Mouse (Mus musculus) hindbrain, embryonic 13.5 days (tissue): Measurements from ENCODE around the gene Ces1d. TPM values are rescaled to one million over a fixed set of nuclear protein-coding genes. Genes with fewer than 3 reads are reported as not detected.
"Not testable (repeated sequence)": the region's sequence is repeated elsewhere in the genome, so short reads cannot be mapped to it uniquely, and the experiment has no call there.

Experiments
- ATAC-seq: fragments of 200-750 bp; cut with Nextera tagmentation; 2 replicates; pipeline ENCODE4 v1.8.0; 2017; ENCODE audit warnings: moderate TSS enrichment; ENCODE audit not compliant: low FRiP score
- H3K27ac ChIP-seq: fragments of 300-500 bp; sonication (generic); 2 replicates; pipeline ENCODE4 v1.5.1; 2015; ENCODE audit warnings: inconsistent platforms, mild to moderate bottlenecking, moderate library complexity
- H3K27me3 ChIP-seq: fragments of 300-500 bp; sonication (generic); 2 replicates; pipeline ENCODE4 v1.6.1; 2015; ENCODE audit warnings: mild to moderate bottlenecking, inconsistent platforms
- H3K36me3 ChIP-seq: fragments of 300-500 bp; sonication (generic); 2 replicates; pipeline ENCODE4 v1.6.1; 2015; ENCODE audit warnings: mild to moderate bottlenecking, inconsistent platforms
- H3K4me1 ChIP-seq: fragments of 300-500 bp; sonication (generic); replicated peaks from 2 replicates; pipeline ENCODE4 v1.6.1; 2015; ENCODE audit warnings: inconsistent platforms
- H3K4me2 ChIP-seq: fragments of 300-500 bp; sonication (generic); 2 replicates; pipeline ENCODE4 v1.6.1; 2015; ENCODE audit warnings: inconsistent platforms, mild to moderate bottlenecking, moderate library complexity
- H3K4me3 ChIP-seq: fragments of 300-500 bp; sonication (generic); 2 replicates; pipeline ENCODE4 v1.5.1; 2015; ENCODE audit warnings: mild to moderate bottlenecking, inconsistent platforms
- H3K9ac ChIP-seq: fragments of 300-500 bp; sonication (generic); 2 replicates; pipeline ENCODE4 v1.6.1; 2015; ENCODE audit warnings: mild to moderate bottlenecking, inconsistent platforms
- H3K9me3 ChIP-seq: fragments of 300-500 bp; sonication (generic); 2 replicates; pipeline ENCODE4 v1.6.1; 2016; ENCODE audit warnings: inconsistent platforms
- WGBS: fragments of 180-500 bp; shearing (Covaris S2); methylation state at CpG from one replicate; pipeline ENCODE4 v1.1.7; 2015; 5-methylcytosine and 5-hydroxymethylcytosine counted together
- polyA plus RNA-seq: library from polyadenylated mRNA; unstranded; fragments of >200 nt; fragmentation: Nextera tagmentation; extraction: Ambion mirVana; gene quantifications from 2 replicates; pipeline ENCODE4 v1.2.1, GENCODE M21; 2015

Gene Ces1d
- polyA plus RNA-seq = 0.21 and 0.26 TPM in 2 replicates

DNA sequence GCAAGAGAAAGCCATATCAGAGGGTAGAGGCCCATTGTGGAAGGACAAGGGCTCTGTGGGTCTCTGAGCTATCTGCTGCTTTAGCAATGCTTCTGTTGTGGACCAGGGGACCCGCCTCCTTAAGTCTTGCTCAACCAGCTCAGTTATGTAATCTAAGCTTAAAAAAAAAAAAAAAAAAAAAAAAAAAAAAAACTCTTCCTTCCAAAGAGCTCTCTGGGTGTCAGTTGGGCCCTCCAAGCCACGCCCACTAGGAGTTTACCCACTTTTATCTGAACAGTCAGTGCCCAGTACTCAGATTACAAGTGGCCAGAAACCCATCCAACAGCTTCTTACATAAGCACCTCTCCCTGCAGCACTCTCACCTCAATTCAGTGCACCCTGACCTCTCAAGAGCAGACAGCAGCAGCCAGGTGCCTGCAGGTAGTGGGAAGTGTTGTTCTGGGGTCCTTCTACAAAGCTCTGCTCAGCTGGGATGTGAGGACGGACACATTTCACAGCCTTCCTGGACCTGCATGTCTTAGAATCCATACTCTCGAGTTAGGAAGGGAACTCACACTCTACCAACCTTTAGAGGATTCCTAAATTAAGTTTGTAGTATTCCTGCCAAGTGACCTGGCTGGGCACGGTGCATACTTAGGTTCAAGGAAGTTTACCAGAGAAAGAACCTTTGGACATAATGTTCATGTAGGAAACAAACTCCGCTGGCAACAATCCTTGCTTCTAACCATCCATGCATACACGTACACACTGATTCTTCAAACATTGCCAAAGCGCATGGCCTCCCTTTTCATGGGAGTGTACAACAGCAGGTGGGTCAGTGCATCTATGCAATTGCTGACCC is at the start of gene Ces1d:
Gene Ces1d (minus strand): TSS at position 154 of the 841 bp plus-strand sequence.
- Histone ChIP-seq H3K4me1 (no peaks in the 10 kb centered on the region), H3K4me2 (no peak within 1 kb of the TSS), H3K9me3 (no peaks in the 10 kb centered on the region), H3K4me3 (no peak within 1 kb of the TSS), H3K36me3 (no peaks in the 10 kb centered on the region), H3K27ac (no peak within 1 kb of the TSS), H3K27me3 (no peaks in the 10 kb centered on the region), H3K9ac (no peak within 1 kb of the TSS)
- 81% methylated on average over 8 of the region's 8 CpGs for WGBS
- ATAC-seq = no peak

DNA sequence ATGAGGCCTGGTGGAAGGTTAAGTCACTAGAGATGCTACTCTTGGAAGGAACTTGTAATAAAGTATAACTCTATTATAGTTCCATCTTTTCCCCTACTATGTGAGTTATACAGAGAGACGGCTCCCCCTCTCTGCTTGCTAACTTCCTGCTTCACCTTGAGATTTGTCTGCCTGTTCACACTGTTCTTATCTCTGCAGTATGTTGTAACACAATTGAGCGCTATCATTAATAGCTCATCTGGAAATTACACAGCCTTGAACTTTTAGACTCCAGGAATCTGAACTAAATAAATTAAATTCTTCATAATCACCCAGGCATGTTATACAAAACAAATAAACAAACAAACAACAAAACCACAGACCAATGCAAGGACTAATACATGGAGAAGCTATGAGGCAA is 48.4 kb upstream of the Ces1d start:
- Histone ChIP-seq H3K27me3 (no peaks in the 10 kb centered on the region), H3K9me3 (no peaks in the 10 kb centered on the region), H3K36me3 (no peaks in the 10 kb centered on the region), H3K9ac (no peak overlapping the region), H3K4me1 (no peaks in the 10 kb centered on the region), H3K27ac (no peak overlapping the region), H3K4me2 (no peak overlapping the region), H3K4me3 (no peak overlapping the region)
- 93% methylated on average over 2 of the region's 2 CpGs for WGBS
- no peak for ATAC-seq

DNA sequence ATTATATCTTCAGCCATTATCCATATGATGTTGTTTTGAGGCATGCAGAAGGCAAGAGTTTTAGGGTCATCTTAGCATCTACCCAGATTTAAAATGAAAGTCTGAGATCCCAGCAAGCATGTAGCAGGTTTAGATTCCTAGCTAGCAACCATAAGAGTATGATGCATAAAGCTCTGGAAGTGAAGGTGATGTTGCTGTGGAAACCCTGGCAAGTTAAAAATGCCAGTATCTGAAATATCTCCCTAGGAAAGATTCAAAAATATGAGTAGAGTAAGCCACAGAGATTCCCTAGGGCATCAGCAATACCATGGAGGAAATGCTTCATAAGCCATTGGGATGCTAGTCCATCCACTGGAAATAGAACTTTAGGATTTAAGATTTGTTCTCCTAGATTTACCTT is 42.2 kb upstream of the Ces1d start:
- H3K9ac ChIP-seq = no peak overlapping the region
- no peak overlapping the region for H3K4me3 ChIP-seq
- no peaks in the 10 kb centered on the region for H3K36me3 ChIP-seq
- no peaks in the 10 kb centered on the region for H3K27me3 ChIP-seq
- ATAC-seq = no peak
- H3K4me2 ChIP-seq = no peak overlapping the region
- H3K9me3 ChIP-seq = no peaks in the 10 kb centered on the region
- H3K27ac ChIP-seq = no peak overlapping the region
- no peaks in the 10 kb centered on the region for H3K4me1 ChIP-seq

DNA sequence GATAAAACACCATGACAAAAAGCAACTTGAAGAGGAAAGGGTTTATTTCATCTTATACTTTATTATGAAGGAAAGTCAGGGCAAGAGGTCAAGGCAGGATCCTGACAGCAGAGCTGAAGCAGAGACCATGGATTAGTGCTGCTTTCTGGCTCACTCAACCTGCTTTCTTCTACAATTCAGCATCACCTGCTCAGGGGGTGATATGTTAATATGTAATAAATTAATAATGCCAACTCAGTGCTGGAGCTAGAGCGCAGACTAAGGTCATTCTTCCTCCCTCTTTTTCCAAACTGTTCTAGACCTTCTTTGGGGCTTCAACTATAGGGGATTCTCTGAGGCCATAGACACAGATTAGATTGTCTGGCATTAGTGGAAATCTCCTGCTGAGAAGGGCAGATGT is 38.0 kb upstream of the Ces1d start:
- 91% methylated on average over 1 of the region's 1 CpGs for WGBS
- H3K4me3 ChIP-seq = no peak overlapping the region
- no peaks in the 10 kb centered on the region for H3K36me3 ChIP-seq
- H3K9ac ChIP-seq = no peak overlapping the region
- no peaks in the 10 kb centered on the region for H3K4me1 ChIP-seq
- H3K9me3 ChIP-seq = no peaks in the 10 kb centered on the region
- no peak for ATAC-seq
- no peaks in the 10 kb centered on the region for H3K27me3 ChIP-seq
- H3K27ac ChIP-seq = no peak overlapping the region
- no peak overlapping the region for H3K4me2 ChIP-seq

DNA sequence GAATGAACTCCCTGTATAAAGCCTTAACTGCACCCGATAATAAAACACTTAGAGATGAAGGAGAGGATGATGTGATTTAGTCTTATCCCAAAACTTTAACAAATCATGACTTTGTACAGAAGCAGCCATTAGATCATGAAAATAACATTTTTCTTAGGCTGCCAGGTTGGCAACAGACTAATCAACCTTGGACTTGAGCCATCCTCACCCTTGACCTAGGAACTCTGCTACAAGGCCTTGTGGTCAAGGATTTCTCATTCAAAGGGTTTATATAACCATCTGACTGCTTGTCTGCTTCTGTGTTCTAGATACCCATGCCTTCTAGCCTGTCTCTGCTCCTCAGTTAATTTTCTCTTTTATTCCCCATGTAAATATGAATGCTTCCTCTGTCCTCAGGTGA is 37.1 kb upstream of the Ces1d start:
- Histone ChIP-seq H3K4me3 (no peak overlapping the region), H3K4me2 (no peak overlapping the region), H3K27ac (no peak overlapping the region), H3K9ac (no peak overlapping the region), H3K4me1 (no peaks in the 10 kb centered on the region), H3K9me3 (no peaks in the 10 kb centered on the region), H3K27me3 (no peaks in the 10 kb centered on the region), H3K36me3 (no peaks in the 10 kb centered on the region)
- WGBS = 94% methylated on average over 1 of the region's 1 CpGs
- ATAC-seq = no peak

DNA sequence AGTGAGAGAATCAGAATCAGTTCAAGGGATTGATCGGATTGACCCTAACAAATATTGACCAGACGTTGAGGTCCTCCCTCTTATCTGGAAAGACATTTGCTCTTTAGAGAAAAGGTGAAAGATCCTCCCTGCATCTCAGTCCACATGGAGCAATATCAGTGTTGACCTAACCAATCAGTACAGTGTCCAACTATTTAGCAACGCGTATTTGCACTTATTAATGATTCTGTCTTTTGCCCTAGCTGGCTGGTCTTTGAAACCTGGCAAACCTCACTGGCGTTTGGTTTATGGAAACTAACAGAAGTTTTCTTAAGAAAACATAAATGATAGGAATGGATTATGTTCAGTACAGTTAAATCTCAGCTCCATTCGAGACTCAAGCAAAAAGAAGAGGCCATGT is 36.4 kb upstream of the Ces1d start:
- no peaks in the 10 kb centered on the region for H3K4me1 ChIP-seq

DNA sequence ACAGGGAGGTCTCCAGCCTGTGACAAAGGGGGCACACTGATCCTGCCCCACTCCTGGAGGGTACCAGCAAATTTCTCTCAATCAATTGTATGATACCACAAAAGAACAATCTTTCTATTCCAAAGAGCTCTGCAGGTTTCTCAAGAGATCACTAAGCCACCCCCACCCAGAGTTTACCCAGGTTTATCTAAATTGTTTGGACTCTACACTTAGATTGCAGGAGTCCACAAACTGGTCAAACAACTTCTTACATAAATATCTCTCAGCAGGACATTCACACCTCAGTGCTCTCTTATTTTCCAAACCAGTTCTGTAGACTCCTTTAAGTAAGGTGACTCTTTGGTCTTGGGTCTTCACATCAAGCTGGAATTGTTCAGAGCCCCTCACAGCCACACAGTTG is 31.8 kb upstream of the Ces1d start, which contains the start of gene Ces1e:
Gene Ces1e (minus strand): TSS at position 174 of the 400 bp plus-strand sequence.
- no peak for ATAC-seq
- no peaks in the 10 kb centered on the region for H3K4me1 ChIP-seq
- no peak within 1 kb of the TSS for H3K4me2 ChIP-seq

More for the DNA sequence above, 36.4 kb upstream of the Ces1d start:
- Histone ChIP-seq H3K27me3 (no peaks in the 10 kb centered on the region), H3K36me3 (no peaks in the 10 kb centered on the region), H3K4me3 (no peak overlapping the region), H3K9me3 (no peaks in the 10 kb centered on the region), H3K9ac (no peak overlapping the region), H3K4me2 (no peak overlapping the region), H3K27ac (no peak overlapping the region)
- ATAC-seq = no peak
- 90% methylated on average over 6 of the region's 6 CpGs for WGBS

DNA sequence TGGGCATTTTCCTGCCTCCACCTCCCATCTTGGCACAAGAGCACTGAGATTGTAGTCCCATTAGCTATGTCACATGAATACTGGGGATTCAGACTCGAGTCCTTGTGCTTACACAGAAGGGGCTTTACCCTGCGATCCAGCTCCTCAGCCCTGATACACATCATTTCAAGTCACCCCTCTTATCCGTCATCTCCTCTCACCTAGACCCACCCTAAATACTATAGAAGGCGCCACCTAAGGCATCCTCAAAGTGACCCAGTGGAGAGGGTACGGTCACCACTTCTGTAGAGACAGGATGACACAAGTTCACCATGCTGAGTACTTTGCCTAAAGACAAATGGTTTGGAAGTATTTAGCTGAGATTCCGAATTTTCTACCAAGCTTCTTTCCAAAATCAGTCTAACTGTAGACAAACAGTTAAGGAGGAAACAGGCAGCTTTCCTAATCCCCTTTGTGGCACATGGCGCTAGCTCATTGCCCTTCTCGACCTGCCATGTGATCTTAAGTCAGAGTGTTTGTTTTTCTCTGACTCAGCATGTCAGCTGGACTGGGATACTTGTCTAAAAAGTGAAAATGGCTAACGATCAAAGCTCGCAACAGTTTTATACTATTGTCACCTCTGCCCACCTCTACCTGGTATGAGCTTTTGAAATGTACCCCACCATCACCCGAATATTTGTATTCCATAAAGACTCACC is 31.2 kb upstream of the Ces1d start:
- H3K27me3 ChIP-seq = no peaks in the 10 kb centered on the region
- no peaks in the 10 kb centered on the region for H3K36me3 ChIP-seq
- no peak overlapping the region for H3K27ac ChIP-seq
- no peak overlapping the region for H3K4me3 ChIP-seq
- no peak overlapping the region for H3K9ac ChIP-seq
- H3K9me3 ChIP-seq = no peaks in the 10 kb centered on the region
- WGBS = 77% methylated on average over 11 of the region's 11 CpGs
- no peak overlapping the region for H3K4me2 ChIP-seq
- H3K4me1 ChIP-seq = no peaks in the 10 kb centered on the region
- no peak for ATAC-seq

More for the DNA sequence above, 31.8 kb upstream of the Ces1d start, which contains the start of gene Ces1e:
- no peaks in the 10 kb centered on the region for H3K27me3 ChIP-seq
- H3K9me3 ChIP-seq = no peaks in the 10 kb centered on the region
- no peak within 1 kb of the TSS for H3K9ac ChIP-seq
- no peak within 1 kb of the TSS for H3K27ac ChIP-seq
- no peak within 1 kb of the TSS for H3K4me3 ChIP-seq
- H3K36me3 ChIP-seq = no peaks in the 10 kb centered on the region

DNA sequence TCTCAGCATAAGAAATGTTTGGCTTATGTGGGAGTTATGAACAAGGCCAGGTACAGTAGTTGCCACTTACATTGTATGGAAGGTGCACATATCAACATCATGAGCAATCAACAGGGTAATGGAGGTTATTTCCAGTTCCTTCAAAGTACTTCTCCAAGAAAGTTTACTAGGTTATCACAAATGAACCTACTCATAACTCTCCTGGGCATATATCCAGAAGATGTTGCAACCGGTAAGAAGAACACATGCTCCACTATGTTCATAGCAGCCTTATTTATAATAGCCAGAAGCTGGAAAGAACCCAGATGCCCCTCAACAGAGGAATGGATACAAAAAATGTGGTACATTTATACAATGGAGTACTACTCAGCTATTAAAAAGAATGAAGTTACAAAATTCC is 28.8 kb upstream of the Ces1d start:
- H3K27ac ChIP-seq, H3K36me3 ChIP-seq, H3K4me2 ChIP-seq, ATAC-seq, H3K9ac ChIP-seq, H3K4me1 ChIP-seq, H3K9me3 ChIP-seq, H3K4me3 ChIP-seq, H3K27me3 ChIP-seq: not testable (repeated sequence)
- 97% methylated on average over 1 of the region's 1 CpGs for WGBS

DNA sequence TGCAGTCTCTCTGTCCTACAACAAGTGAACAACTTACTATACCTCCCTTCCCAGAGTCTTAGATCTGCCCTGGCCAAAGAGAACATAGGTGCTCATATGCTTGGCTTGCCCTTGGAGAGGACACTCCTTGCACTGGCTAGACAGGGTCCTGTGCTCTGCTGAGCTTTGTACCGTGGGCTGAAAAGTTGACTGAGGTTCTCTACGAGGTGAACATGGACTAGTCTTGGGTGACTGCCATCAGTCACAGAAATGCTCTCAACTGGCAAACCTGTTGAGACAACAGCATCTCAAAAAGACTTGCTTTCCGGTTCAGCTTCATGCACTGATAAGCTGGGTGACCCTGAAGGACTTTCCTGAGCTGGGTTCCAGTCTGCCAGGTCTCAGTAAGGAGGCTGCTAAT is 24.3 kb upstream of the Ces1d start:
- ATAC-seq = no peak
- Histone ChIP-seq H3K4me1 (no peaks in the 10 kb centered on the region), H3K4me3 (no peak overlapping the region), H3K27ac (no peak overlapping the region), H3K4me2 (no peak overlapping the region), H3K27me3 (no peaks in the 10 kb centered on the region), H3K9ac (no peak overlapping the region), H3K9me3 (no peaks in the 10 kb centered on the region), H3K36me3 (no peaks in the 10 kb centered on the region)
- 85% methylated on average over 3 of the region's 3 CpGs for WGBS

DNA sequence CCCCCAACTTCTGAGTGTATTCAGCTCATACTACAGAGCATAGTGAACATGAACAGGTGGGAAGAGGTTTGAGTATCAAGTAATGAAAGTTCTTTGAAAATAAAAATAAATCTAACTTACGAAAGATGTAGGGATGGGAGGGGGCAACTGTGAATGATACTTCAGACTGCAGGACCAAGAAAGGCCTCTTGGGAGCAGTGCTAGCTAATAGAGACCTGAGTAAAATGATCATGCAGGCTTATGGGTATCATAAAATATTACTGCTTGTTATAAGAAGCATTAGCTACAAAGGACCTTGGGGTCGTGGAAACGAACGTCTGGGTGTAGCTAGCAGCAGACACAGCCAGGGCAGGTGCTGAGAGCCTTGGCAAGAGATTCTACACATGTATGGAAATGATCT is 20.2 kb upstream of the Ces1d start:
- no peaks in the 10 kb centered on the region for H3K9me3 ChIP-seq
- H3K36me3 ChIP-seq = no peaks in the 10 kb centered on the region
- H3K27me3 ChIP-seq = no peaks in the 10 kb centered on the region
- H3K4me3 ChIP-seq = no peak overlapping the region
- ATAC-seq = no peak
- H3K27ac ChIP-seq = no peak overlapping the region
- no peak overlapping the region for H3K4me2 ChIP-seq
- no peak overlapping the region for H3K9ac ChIP-seq
- WGBS = 81% methylated on average over 4 of the region's 4 CpGs
- no peaks in the 10 kb centered on the region for H3K4me1 ChIP-seq

DNA sequence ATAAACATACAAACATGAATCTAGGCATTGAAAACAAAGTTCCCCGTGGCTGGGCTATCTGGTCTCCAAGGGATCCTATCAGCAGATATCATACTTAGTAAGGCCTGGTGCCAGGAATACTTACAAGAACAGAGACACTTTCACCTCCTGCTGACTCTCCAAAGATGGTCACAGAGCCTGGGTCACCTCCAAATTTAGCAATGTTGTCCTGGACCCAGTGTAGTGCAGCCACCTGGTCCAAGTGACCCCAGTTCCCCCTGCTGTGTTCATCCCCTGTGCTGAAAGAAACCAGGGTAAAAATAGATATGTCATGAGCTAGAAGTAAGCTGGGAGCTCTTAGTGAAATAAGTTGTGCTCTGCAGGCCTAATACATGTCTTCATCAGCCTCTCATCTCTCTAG is 19.7 kb upstream of the Ces1d start:
- no peak overlapping the region for H3K27ac ChIP-seq
- no peaks in the 10 kb centered on the region for H3K9me3 ChIP-seq
- WGBS = 73% methylated on average over 1 of the region's 1 CpGs
- no peaks in the 10 kb centered on the region for H3K36me3 ChIP-seq
- no peak overlapping the region for H3K4me3 ChIP-seq
- H3K27me3 ChIP-seq = no peaks in the 10 kb centered on the region
- H3K4me1 ChIP-seq = no peaks in the 10 kb centered on the region
- no peak overlapping the region for H3K9ac ChIP-seq
- no peak overlapping the region for H3K4me2 ChIP-seq
- ATAC-seq = no peak

DNA sequence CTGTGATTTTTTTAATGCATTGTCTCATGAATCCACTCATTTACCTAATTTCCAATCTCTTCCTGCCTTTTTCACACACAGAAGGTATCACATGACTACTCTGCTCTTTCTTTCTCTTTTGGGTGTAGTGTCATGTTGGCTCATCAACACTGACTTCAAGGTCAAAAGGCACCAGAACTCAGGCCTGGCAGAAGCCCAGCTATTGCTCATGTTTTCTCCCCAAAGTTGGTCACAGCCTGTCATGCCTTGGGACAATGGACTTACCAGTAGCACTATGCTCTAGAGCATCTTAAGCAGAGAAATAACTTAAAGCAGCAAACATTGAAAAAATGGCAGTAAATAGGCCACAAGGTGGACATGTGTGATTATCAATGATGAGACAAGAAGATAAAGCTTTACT is 13.5 kb upstream of the Ces1d start:
- Histone ChIP-seq H3K4me1 (no peaks in the 10 kb centered on the region), H3K9me3 (no peaks in the 10 kb centered on the region), H3K4me2 (no peak overlapping the region), H3K9ac (no peak overlapping the region), H3K27ac (no peak overlapping the region), H3K27me3 (no peaks in the 10 kb centered on the region), H3K4me3 (no peak overlapping the region), H3K36me3 (no peaks in the 10 kb centered on the region)
- no peak for ATAC-seq
